Mouse (Mus musculus): ENCODE measurements at regions not wholly inside any gene's neighbourhood (a gene's known extent, or its start where the extent isn't known, plus 50 kb on each side); places are given as distances from the start of the nearest gene placed in this dataset.

DNA sequence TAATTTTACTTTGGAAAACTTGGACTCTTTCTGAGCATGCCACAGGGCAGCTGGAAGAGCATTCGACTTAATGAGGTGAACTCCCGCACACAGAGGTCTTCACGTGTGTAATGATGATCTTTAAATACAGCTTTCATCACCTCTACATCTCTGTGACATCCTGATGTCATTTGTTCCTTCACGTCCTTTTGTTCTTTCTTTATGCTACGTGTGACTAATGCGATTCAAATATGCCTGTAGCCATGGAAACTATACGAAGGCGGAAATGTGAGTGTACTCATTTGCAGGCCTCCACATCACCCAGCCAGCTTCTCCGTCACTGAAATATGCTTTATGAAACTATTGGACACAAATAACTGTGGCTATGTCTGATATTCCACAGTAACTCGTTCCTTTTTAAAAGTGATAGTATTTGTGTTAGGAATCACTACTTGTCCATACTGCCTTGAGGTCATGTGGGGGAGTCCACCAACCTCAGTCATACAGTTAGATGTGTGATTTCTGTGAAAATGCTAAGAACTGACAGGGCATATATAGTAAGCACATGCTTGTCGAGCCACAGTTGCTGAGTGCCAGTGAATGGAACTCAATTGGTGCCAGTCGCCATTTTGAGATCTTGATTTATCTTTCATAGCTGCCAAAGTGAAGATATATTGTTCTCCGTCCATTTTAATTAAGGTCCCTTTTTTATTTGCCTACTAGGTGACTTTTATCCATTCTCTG is 145.9 kb downstream of the Plk2 start:
- peak in 1 of 2 experiments; percentile 12 for DNase-seq

DNA sequence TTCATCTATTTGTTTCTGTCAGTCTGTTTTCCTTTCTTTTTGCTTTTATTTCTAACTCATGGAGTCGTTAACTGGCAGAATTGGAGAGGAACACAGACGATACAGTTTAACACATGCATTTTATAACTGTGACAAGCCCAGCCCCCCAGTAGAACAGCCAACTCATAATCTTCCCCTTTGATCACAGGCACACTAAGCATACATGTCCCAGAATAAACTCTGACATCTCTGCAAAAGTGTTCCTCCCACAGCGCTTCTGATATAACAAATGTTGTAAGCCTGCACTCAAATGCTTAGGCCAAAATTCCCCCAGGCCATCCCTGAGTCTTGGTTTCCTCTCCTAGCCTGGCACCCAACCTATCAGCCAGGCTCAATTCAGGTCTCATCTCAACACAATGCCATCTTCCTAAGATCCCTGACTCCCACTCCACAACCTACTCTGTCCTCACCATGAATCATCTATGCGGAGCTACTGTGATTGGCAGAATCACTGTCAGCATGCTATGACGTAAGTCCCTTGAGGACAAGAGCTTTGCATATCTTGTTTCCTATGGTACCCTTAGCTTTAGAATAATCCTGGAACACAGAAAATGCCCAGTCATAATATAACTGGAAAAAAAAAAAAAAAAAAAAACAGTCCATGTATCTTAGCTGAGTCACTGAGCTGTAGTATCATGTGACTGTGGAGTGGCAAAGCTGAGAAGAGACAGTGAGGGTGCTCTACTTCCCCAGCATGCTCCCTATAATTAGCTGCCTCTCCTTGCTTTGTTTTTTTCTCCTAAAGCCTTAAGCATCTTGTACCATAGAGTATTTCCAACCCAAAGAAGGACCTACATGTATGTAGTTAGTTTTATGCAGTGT is 146.7 kb downstream of the Plk2 start:
- DNase-seq: peak in 1 of 2 experiments; percentile 32

DNA sequence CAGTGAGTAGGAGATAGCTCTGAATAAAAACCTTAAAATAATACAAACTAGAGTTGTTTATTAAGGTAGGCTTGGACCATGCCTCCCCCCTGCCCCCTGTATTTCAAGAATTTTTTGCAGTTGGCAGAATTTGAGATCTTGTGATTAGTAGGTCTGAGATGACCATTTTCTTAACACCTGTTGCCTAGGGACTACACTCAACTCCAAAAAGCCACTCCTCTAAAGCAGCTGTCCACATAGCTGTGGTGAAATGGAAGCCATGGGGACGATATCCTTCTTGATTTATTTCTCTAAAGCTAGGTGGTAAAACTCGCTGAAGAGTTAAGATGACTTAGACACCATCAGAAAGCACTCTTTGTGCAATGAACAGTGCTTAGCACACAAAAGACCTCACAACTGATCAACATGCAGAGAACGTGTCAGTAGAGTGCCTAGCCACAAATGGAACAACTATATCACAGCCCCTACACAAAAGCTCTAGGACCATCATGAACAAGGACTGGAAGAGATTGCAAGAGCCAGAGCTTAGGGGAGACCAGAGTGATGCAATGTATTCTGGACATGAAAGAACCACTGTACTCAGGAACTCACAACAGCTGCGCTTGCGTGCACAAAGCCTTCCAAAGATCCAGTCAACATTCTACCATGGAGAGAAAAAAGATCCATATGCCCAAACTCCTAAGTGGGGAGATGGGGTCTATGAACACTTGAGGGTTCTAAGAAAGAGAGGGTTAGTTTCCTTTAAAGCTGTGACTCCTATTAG is 147.6 kb downstream of the Plk2 start:
- no peak for DNase-seq

DNA sequence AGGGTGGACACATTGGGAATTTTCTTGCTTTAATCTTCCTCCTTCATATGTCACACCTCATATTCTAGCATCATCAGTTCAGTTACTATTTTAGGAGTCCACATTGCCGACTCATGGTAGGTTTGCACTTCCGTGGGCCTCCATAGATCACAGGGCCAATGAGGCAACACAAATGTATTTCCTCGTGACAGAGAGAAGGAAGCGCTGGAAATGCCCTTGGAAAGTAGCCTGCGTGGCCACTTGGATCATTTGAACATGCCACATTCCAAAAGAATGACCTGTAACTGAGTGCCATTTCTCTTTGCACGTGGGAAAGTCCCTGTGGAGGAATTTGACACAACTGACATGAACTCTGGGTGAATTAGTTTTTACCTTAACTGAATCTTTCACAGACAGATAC is 150.6 kb downstream of the Plk2 start:
- no peak for DNase-seq

DNA sequence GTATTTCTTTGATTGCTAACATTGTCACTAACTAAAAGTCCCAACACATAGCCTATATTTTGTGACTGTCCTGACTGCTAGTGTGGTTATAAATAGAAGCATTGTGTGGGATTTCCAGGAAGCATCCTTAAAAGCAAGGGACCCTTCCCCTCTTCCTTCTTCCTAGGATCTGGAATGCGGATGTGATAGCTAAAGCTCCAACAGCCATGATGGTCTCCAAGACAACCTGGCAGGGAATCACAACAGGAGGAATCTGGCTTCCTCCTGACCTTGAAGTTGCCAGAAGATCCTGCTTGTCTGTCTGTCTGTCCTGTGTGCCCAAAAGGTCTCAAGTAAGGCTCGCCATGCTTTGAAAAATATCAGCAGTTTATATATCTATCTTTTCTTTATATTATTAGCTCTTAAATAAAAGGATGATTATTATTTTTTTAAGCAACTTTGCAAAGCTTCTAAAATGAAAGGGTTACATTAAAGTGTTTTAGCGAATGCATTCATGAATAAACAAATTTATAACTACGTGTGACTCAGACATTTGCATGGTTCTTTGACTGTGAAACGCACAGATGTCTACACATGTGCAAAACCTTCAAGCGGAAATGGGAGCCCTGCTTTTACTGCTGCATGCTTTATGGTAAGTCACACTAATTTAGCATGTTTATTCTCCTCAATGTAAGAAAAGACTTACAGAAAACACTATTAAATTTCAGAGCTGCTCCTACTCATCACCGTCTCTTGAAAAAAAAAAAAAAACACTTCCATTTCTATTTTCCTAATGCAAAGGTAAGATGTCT is 160.9 kb downstream of the Plk2 start:
- DNase-seq: no peak

DNA sequence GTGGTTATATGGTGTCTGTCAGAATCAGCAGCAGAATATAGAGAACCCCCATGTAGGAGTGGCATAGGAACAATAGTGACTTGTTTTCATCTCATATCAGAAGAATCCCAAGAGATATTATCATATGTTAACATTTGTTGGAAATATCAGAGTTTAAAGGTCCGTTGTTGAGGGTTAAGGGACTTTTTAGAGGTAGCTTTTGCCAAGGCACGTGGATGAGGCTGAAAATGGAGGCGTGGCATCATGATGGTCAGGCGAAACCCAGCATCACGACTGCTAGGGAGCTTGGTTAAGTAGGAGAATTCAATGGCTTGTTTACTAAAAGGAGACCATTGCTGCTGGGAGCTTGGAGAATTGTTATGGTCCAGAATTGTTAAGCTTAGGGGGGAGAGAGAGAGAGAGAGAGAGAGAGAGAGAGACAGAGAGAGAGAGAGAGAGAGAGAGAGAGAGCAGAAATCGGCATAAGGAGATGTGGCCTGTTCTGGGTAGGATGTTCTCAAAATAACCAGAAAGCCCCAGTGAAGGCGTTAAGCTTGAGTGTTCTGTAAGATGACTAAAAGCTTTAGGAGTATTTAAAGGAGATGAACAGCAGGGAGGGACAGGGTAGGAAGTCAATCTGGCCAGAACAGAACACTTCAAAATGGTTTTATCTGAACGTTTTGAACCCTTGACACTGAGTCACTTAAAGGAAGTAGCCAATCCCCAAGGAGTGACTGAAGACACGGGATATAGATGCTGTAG is 161.7 kb downstream of the Plk2 start:
- no peak for DNase-seq

DNA sequence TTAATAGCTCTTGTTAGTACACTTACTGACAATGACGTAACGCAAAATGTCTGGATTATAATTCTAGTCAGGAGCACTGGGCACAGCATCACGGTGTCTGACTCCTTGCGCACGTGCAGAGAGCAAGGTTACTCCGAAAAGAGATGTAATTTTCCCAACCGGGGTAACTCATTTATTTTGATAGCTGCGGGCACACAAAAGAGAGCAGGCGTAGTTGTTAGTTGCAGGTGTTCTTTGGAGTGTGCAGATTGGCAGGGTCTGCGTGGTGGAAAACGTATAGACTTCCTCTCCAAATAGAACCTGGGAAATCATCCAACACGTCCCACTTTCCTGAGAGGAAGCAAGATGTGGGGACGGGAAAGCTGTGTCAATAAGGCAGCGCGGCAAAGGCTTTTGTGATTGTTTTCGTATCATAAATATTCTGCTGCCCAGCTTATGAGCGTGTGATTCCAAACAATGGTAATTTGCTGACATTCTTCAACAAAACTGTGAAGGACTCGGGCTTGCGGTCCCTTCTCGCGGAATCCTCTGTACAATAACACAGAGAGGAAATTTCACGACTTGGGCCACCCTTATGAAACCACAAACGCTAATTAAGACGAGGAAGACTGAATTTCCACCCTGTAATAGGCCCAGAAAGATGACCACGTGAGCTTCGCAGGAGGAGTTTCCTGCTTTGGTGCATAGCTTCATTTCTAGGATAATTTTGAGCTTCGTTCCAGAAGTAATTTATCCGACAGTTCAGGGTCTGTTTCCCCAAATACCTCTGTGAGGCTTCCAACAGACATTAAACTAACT is 163.3 kb downstream of the Plk2 start:
- peak; percentile 33 to 47 for DNase-seq

DNA sequence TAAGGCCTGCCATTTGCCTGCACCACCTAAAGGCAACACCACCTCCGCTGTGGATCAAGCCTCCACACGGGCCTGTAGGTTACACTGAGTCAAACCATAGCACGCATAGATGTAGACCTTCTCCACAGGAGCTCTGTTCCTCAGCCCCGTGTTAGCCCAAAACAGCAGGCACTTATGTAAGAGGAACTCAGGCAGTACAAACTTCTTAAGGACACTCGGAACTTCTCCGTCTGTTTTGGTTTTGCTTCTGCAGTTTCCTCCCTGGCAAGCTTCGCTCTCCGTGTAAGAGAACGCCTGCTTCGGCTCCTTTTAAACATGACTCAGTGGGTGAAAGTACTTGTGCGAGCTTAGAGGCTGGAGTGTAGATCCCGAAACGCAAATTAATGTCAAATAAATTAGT is 165.7 kb downstream of the Plk2 start:
- DNase-seq: peak in 1 of 2 experiments; percentile 20

DNA sequence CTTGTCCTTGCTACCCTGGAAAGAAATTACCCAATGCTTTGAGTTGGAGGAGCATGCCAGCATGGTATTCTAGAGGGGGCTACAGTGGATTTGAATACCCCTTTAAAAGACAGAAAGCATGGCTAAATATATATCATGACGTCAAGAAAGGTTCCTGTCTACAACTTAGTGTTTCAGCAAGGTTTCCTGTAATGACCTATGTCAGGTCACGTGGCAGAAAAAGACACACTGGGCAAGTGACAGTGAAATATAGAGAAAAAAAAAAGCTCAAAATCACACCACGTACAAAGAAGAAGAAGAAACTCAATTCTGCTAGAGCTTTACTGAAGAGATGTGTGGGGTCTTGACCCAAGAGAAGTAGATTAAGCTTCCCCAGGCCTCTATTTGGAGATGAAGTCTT is 167.7 kb downstream of the Plk2 start:
- DNase-seq: no peak

DNA sequence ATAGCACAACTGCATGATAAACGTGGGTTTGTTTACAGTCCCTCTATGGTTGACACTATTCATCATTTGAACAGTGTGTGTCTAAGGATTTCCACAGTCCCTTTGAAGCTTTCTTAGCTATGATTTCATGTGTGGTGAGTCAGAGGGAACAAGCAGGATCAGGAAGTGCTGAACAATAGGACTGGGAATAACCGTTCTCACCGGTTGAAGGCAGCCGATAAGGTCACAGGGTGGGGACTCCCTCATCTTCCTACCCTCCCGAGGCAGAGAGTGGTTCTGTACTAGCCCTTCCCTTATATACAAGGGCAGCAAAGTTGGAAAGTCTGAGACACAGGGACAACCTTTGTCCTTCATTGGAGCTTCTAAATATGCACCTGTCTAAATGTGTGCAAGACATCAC is 168.1 kb downstream of the Plk2 start:
- DNase-seq: no peak

DNA sequence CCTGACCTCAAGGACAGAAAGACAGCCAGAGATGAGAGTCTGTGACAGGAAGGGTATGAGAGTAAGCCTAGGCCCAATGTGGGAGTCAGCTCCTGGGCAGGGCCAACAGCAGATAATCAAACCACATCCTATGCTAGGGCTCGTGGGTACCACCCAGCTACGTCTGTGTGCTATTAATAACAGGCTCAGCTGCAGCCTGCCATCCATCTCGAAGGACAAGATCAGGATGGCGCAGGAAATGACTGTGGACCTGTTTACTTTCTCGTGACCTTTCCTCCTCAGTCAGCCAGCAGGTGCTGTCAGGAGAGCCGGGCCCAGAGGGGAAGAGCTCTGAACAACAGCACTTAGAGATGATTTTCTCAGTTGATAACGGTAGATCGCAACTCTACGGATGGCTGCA is 169.1 kb downstream of the Plk2 start:
- DNase-seq: no peak

DNA sequence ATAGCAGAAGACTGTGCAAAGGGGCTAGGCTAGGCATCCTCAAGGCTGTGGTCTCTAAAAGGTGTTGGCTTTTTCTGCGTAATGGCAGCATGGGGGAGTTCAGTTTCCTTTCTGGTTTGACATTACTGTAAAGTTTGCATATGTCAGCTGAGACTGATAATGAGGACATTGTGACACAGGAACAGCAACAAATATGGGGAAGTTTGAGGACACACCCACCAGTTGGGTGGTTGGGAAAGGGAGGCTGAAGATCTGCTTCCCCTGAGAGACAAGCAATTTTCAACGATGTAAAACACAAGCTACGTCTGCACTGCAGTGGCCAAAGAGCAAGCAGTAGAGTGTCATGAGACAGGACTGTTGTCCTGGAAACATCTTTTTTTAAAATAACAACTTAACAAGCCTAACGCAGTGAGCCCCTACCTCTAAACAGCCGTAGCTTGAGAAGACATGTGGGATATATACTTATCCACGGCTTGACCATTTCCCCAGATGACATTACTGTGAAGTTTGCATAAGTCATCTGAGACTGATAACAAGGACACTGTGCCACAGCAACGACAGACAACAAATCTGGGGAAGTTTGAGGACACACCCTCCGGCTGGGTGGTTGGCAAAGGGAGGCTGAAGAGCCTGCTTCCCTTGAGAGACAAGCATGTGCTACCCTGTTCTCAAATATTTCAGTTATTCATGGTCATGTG is 173.8 kb downstream of the Plk2 start:
- DNase-seq: no peak

DNA sequence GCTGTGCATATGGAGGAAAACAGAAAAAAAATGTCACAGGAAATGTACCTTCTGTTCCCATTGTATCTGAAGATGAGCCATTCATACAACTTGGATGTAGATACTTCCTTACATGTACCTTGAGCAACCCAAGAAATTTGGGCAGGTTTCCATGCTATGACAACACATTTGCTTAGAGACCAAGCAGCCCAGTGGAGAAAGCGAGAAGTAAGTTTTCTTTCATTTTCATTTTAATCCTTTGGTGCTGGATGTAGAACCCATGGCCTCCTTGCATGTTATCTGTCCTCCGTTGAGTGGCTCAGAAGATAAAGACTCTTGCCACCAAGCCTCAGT is 174.3 kb downstream of the Plk2 start:
- DNase-seq: no peak

DNA sequence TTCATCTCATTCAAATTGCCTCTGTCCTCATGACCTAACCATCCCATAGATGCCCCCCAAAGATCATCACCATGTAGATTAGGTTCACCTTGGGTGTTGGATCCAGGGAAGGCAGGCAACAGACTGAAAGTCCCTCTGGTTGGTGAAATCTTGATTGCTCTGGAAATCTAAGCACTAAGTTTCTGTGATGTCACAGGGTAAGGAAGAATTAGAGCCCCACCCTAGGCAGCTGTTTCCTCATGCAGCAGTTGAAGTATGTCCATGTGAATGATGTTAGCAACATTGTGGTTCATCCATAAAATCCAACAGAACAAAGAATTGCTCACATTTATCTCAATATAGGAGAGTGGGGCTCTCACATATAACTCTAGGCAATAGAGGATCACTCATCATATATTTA is 175.5 kb downstream of the Plk2 start:
- no peak for DNase-seq

DNA sequence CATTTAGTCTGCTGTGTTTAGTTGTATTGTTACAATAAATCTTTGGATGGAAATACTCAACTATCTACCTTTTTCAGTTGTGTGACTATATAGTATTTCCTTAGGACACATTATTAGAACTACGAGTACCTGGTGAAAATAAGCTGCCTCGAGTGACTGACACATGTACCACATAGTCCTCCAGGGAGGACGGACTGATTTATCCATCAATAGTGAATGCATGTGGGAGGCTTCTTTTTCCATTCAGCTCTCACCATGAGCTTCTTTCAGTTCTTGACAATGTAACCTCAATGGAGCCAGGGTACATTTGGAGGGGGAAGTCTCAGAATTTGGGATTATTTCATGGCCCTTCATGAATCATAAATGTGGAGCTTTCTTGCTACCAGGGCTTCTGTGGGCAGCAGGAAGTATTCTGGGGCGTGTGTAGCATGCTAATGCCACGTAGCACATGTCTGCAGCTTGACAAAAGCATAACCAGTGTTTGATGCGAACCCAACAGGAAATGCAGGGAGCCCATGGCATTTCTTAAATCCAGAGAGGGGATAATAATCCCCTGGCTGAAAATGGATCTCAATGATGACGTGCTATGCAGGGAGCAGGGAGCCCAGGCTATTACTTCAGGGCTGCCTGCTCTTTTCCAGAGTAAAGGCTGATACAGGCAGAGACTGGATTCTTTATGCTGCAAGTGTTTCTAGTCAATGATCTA is 178.7 kb downstream of the Plk2 start:
- no peak for DNase-seq

DNA sequence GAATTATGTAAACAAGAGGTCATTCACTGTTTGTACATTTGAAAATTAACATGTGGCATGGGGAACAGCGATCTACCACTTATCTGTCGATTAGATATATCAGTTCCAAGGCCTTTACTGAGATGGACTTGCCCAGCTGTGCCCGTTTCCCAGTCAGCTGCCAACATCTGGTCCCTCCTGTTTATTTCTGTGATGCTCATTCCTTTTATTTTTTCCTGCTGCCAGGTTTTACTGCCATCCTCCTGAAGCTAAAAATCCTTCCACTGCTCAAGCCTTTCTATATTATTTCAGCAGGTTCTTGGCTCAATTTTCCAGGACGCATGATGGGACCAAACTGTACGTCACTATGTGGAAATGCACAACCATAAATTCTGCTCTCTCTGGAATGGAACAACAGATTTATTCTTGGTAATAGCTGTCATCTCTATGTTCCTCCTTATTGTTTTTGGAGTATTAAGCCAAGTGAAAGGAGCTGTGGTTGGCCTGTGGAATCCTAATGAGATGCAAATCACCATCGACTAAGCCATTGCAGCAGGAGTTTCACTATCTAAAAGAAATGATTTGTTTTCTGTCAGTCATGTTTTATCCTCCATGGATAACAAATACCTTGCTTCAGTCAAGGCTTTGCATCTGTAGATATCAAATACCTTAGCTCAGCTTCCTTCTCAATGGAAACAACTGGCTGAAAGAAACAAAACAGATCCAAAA is 180.1 kb downstream of the Plk2 start:
- DNase-seq: no peak

DNA sequence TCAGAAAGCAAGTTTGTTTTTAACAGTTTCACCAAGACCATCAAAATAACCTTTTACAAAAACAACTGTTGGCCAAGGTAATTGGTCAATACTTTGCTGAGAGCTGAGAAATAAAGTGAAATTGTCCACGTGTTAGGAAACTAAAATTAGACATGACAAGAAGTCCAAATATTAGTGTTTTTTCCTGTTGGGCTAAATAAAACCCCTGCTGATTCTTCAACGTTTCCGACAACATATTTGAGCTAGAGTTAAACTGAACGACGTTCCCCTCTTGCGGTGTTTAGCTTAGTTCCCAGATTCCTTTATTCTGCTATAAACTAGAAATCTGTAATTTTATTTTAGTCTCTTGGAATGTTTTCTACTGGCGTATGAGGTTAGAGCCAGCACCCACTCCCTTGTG is 183.3 kb downstream of the Plk2 start:
- DNase-seq: no peak

DNA sequence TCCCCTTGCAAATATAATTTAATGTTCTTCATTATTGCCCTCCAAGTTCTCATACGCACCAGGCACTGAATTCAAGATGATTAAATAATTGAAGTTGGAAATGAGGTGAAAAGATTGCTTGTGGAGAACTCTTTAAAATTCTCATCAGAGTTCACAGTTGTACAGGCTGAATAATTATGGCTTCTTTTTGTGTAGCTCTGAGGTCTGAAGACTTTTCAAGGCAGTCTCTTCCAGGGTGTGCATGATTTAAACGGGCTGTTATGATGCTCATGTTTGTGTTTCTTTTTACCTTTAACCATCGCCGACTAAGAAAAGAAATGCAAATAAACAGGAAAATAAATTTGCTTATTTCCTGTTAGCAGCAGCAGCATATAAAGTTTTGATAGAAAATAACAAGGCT is 185.3 kb downstream of the Plk2 start:
- no peak for DNase-seq

DNA sequence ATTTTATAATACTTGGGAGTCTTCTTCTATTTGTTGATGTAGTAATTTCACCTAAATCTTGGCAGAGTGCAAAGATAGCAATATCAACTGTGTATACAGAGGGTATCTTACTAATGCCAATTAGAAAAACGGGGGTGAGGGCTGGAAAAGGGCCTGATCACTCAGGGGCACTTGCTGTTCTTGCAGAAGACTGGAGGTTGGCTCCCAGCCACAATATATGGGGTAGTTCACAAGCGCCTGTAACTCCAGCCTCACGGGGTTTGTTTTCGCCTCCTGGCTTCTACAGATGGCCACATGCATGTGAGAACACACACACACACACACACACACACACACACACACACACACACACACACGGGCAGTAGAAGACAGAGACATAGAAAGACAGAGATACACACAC is 185.7 kb downstream of the Plk2 start:
- no peak for DNase-seq
